Mouse (Mus musculus): Measurements from ENCODE around the gene Cela3b.
A peak's percentile ranks its signal among the peaks of the same experiment; 100 is the strongest.

GRCm38 (mm10) chr4:137465125-137465787, 34.9 kb upstream of the Cela3b start:
- TF ChIP-seq CTCF (IDR thresholded peaks at IDR 0.05) (no peak), EP300 (IDR thresholded peaks at IDR 0.05) (peak; percentile 48; the same call in 1 of the 2 replicates)
